Mouse (Mus musculus) activated CD4-positive, CD25-positive, alpha-beta regulatory T cell, adult 9 weeks (primary cell): Measurements from ENCODE around the gene Ech1. TPM values are rescaled to one million over a fixed set of nuclear protein-coding genes. Genes with fewer than 3 reads are reported as not detected.

ENCODE experiments used
- polyA plus RNA-seq: library from polyadenylated mRNA; unstranded; fragments of 100-300 nt; shearing (Covaris generic); gene quantifications from one replicate; pipeline ENCODE4 v1.2.1, GENCODE M21; 2017

Gene Ech1
- 208 TPM for polyA plus RNA-seq

GRCm38 (mm10) chr7:28824941-28825685, at the start of gene Ech1:
TSS of gene Ech1 (plus strand) at chr7:28825217.

GRCm38 (mm10) chr7:28788307-28789195, 36.5 kb upstream of the Ech1 start, which contains the start of gene Rinl:
TSS of gene Rinl (plus strand) at chr7:28788969.

GRCm38 (mm10) chr7:28808221-28808941, 16.6 kb upstream of the Ech1 start, which contains the start of gene Hnrnpl:
TSS of gene Hnrnpl (plus strand) at chr7:28808541.

GRCm38 (mm10) chr7:28833723-28834347, 8.8 kb downstream of the Ech1 start, which contains the start of gene Lgals4:
TSS of gene Lgals4 (plus strand) at chr7:28833854.

GRCm38 (mm10) chr7:28863540-28863939, 38.5 kb downstream of the Ech1 start, which contains the start of gene Lgals7:
TSS of gene Lgals7 (plus strand) at chr7:28863853.

GRCm38 (mm10) chr7:28881199-28881598, 56.2 kb downstream of the Ech1 start, which contains the start of gene Capn12:
TSS of gene Capn12 (plus strand) at chr7:28881422.

Other genes with a start within 250 kb of the Ech1 start
- gene Samd4b, start 227.1 kb upstream of the Ech1 start, polyA plus RNA-seq, result 4.0 TPM
- gene Pak4, start 227.0 kb upstream of the Ech1 start, polyA plus RNA-seq, result 5.4 TPM
- gene Acp7, start 193.9 kb upstream of the Ech1 start, polyA plus RNA-seq, result not detected
- gene Fbxo27, start 132.4 kb upstream of the Ech1 start, polyA plus RNA-seq, result 5.1 TPM
- gene Fbxo17, start 108.4 kb upstream of the Ech1 start, polyA plus RNA-seq, result 5.4 TPM
- 110 TPM for gene Mrps12, start 83.4 kb upstream of the Ech1 start, polyA plus RNA-seq
- gene Sars2, start 83.2 kb upstream of the Ech1 start, polyA plus RNA-seq, result 17.8 TPM
- not detected for gene Ccer2, start 69.0 kb upstream of the Ech1 start, polyA plus RNA-seq
- 107 TPM for gene Sirt2, start 58.5 kb upstream of the Ech1 start, polyA plus RNA-seq
- gene Nfkbib, start 57.7 kb upstream of the Ech1 start, polyA plus RNA-seq, result 122 TPM
- gene Rinl, start 36.2 kb upstream of the Ech1 start, polyA plus RNA-seq, result 324 TPM
- 110 TPM for gene Hnrnpl, start 16.7 kb upstream of the Ech1 start, polyA plus RNA-seq
- gene Lgals4, start 8.6 kb downstream of the Ech1 start, polyA plus RNA-seq, result 25.3 TPM
- 1.2 TPM for gene Lgals7, start 38.6 kb downstream of the Ech1 start, polyA plus RNA-seq
- gene Capn12, start 56.2 kb downstream of the Ech1 start, polyA plus RNA-seq, result 0.12 TPM
- gene Actn4, start 137.1 kb downstream of the Ech1 start, polyA plus RNA-seq, result 292 TPM
- gene Eif3k, start 156.6 kb downstream of the Ech1 start, polyA plus RNA-seq, result 397 TPM
- 142 TPM for gene Map4k1, start 156.8 kb downstream of the Ech1 start, polyA plus RNA-seq